Mouse (Mus musculus) embryonic facial prominence, embryonic 14.5 days (tissue): ENCODE measurements around the gene Tmem125. TPM values are rescaled to one million over a fixed set of nuclear protein-coding genes. Genes with fewer than 3 reads are reported as not detected.
A peak's percentile ranks its signal among the peaks of the same experiment; 100 is the strongest.
"Not testable (repeated sequence)": the region's sequence is repeated elsewhere in the genome, so short reads cannot be mapped to it uniquely, and the experiment has no call there.

Experiments used
- ATAC-seq: fragments of 200-750 bp; cut with Nextera tagmentation; 2 replicates; pipeline ENCODE4 v1.8.0; 2017; ENCODE audit warnings: low read depth, moderate number of reproducible peaks, moderate TSS enrichment
- DNase-seq: peaks from one replicate; pipeline ENCODE4 v3.0.0-alpha.2; 2015; ENCODE audit warnings: low spot score
- H3K27ac ChIP-seq: fragments of 300-500 bp; sonication (generic); replicated peaks from 2 replicates; pipeline ENCODE4 v1.5.1; 2014; ENCODE audit warnings: low read depth, mild to moderate bottlenecking, low read length, moderate library complexity
- H3K27me3 ChIP-seq: fragments of 300-500 bp; sonication (generic); replicated peaks from 2 replicates; pipeline ENCODE4 v1.6.1; 2014; ENCODE audit warnings: low read length; ENCODE audit not compliant: control insufficient read depth, insufficient read depth
- H3K36me3 ChIP-seq: fragments of 300-500 bp; sonication (generic); 2 replicates; pipeline ENCODE4 v1.6.1; 2014; ENCODE audit warnings: low read length, mixed read lengths; ENCODE audit not compliant: control insufficient read depth, insufficient read depth
- H3K4me1 ChIP-seq: fragments of 300-500 bp; sonication (generic); 2 replicates; pipeline ENCODE4 v1.6.1; 2014; ENCODE audit warnings: antibody characterized with exemption, low read length; ENCODE audit not compliant: control insufficient read depth, insufficient read depth
- H3K4me2 ChIP-seq: fragments of 300-500 bp; sonication (generic); 2 replicates; pipeline ENCODE4 v1.6.1; 2014; ENCODE audit warnings: low read depth, mild to moderate bottlenecking, low read length, moderate library complexity, mixed read lengths
- H3K4me3 ChIP-seq: fragments of 300-500 bp; sonication (generic); 2 replicates; pipeline ENCODE4 v1.5.1; 2014; ENCODE audit warnings: low read depth, mild to moderate bottlenecking, low read length
- H3K9ac ChIP-seq: fragments of 300-500 bp; sonication (generic); 2 replicates; pipeline ENCODE4 v1.6.1; 2014; ENCODE audit warnings: low read depth, mild to moderate bottlenecking, low read length, moderate library complexity, mixed read lengths
- H3K9me3 ChIP-seq: fragments of 300-500 bp; sonication (generic); 2 replicates; pipeline ENCODE4 v1.6.1; 2016; ENCODE audit warnings: low read length; ENCODE audit not compliant: control insufficient read depth
- WGBS: fragments of 180-500 bp; shearing (Covaris S2); extraction: QIAGEN DNeasy Blood & Tissue Kit; methylation state at CpG from one replicate; pipeline ENCODE4 v1.1.7; 2014; 5-methylcytosine and 5-hydroxymethylcytosine counted together
- polyA plus RNA-seq: library from polyadenylated mRNA; unstranded; fragments of >200 nt; fragmentation: Nextera tagmentation; extraction: Ambion mirVana; gene quantifications from 2 replicates; pipeline ENCODE4 v1.2.1, GENCODE M21; 2014

Tmem125 gene
- polyA plus RNA-seq, 1 experiment from 2014 or later: 5.8 TPM

DNA sequence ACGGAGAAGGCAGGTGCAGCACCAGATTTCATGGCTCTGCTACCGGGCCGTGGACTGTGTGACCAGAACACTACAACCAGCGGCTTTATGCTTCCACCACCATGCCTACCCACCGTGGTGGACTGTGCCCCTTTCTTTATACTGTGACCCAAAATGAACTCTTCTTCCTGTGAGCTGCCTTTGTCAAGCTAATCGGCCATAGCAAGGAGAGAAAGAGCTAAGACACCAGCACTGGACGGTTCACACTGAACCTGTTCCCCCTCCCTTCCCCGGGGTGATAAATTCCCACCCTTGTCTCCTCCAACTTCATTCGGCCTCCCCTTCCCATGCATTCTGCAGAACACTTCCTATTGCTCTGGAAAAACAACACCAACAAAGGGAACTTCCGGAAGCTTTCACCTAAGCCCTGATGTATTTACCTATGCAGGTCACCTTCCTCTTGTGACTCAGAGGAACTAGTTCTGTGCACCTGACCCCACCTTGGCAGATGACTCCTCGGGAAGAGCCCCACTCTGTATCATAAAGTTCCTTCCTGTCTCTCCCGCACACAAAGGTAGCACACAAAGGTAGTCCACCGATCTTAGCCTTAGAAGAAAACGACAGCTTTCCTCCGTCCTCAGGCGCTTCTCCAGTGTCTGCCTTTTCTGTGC is 26.2 kb downstream of the Tmem125 start:
- Histone ChIP-seq H3K9me3 (no peaks in the 10 kb centered on the region), H3K4me3 (no peak overlapping the region), H3K27ac (no peak overlapping the region), H3K9ac (no peak overlapping the region), H3K36me3 (no peaks in the 10 kb centered on the region), H3K27me3 (no peaks in the 10 kb centered on the region), H3K4me1 (0 out of 2 replicates have a peak, but pooled peaks cover 4% of the 10 kb centered on the region), H3K4me2 (no peak overlapping the region)
- ATAC-seq (no peak), DNase-seq (no peak)
- WGBS: 40% methylated on average over 16 of the region's 16 CpGs

DNA sequence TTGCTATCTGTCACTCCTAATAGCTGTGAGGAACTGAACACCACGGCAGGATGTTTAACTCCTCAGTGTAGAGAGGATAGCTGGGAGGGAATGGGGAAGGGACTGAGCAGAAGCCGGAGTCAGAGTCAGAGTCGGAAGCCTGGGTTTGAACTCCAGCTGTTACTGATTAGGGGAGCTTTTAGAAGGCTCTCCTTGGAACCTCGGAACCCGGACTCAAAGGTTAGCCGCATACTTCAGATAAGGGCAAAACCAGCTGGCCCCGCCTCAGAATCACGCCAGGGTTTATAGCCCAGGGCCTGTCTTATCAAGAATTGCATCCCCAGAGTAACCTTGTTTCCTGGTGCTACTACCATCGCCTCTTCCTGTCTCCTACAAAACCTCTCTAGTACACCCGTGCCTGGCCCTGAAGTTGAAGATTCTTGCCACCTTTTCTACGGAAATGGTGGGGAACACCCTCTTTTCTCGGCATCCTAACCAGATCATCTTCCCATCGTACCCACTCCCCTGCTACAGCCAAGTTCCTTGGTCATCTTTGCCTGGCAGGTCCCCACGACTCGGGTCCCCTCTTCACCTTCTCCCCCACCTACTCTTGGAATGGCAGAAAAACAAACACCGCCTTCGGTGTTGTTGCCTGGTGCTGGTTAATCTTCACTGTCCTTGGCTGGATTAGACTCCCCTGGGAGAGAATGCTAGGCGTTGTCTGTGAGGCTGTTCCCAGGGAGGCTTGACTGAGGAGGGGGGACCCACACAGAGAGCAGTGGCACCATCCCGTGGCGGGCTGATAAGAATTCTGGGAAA is 26.9 kb downstream of the Tmem125 start:
- DNase-seq (no peak), ATAC-seq (no peak)
- no peaks in the 10 kb centered on the region for H3K36me3 ChIP-seq
- H3K4me3 ChIP-seq: no peak overlapping the region
- no peak overlapping the region for H3K4me2 ChIP-seq
- H3K9me3 ChIP-seq: no peaks in the 10 kb centered on the region
- no peak overlapping the region for H3K27ac ChIP-seq
- H3K9ac ChIP-seq: no peak overlapping the region
- no peaks in the 10 kb centered on the region for H3K27me3 ChIP-seq
- 0 out of 2 replicates have a peak, but pooled peaks cover 4% of the 10 kb centered on the region for H3K4me1 ChIP-seq
- whole genome bisulfite sequencing: 12% methylated on average over 20 of the region's 20 CpGs

DNA sequence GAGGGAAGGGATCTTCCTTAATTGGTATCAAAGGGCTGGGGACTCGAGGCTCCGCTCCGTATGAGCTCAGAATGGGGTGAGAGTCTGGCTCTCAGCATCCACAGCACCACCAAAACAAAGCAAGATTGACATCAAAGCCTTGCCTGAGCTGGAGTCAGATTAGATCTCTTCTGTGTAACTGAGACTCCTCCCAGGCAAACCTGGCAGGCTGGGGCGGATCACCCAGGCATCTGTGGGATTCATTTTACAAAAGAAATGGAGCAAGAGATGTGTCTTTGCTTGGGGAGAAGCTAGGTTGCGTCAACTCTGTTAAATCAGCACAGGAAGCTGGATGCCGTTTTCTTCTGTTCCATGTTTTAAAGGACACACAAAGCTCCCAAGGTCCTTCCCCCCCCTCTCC is 34.8 kb downstream of the Tmem125 start:
- Histone ChIP-seq H3K9ac (no peak overlapping the region), H3K9me3 (no peaks in the 10 kb centered on the region), H3K4me2 (no peak overlapping the region), H3K4me3 (no peak overlapping the region), H3K36me3 (no peaks in the 10 kb centered on the region), H3K4me1 (no peaks in the 10 kb centered on the region), H3K27me3 (no peaks in the 10 kb centered on the region), H3K27ac (no peak overlapping the region)
- DNase-seq (peak; percentile 74), ATAC-seq (peak; percentile 65; the same call in 1 of the 2 replicates)
- WGBS: 12% methylated on average over 6 of the region's 6 CpGs

DNA sequence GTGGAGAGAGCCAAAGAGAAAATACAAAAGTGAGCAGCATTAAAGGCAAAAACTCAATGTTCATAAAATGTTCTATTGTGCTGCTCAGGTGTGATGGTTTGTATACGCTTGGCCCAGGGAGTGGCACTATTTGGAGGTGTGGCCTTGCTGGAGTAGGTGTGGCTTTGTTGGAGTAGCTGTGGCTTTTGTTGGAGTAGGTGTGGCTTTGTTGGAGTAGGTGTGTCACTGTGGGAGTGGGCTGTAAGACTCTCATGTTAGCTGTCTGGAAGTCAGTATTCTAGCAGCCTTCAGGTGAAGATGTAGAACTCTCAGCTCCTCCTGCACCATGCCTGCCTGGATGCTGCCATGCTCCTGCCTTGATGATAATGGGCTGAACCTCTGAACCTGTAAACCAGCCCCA is 36.7 kb downstream of the Tmem125 start:
- H3K36me3 ChIP-seq, H3K9me3 ChIP-seq, H3K4me1 ChIP-seq, H3K4me2 ChIP-seq, H3K9ac ChIP-seq, H3K27ac ChIP-seq, DNase-seq, H3K27me3 ChIP-seq, H3K4me3 ChIP-seq, ATAC-seq: not testable (repeated sequence)
- WGBS: 100% methylated on average over 1 of the region's 1 CpGs

DNA sequence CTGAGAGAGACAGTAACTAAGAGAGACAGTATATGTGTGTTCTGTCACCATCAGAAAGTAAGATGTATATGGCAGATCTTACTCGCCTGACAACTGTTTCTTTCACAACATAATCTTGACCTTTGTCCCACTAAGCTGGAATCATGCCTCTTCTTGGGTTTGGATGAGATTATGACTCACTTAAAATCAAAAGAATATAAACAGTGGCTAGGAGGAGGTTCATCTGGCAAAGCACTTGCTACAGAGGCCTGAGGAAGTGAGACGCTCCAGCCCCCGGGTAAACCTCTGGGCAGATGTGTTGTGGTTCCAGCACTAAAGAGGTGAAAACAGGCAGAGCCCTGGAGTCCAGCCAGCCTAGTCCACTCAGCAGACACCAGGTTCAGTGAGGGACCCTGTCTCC is 38.3 kb downstream of the Tmem125 start:
- ATAC-seq: no peak
- no peaks in the 10 kb centered on the region for H3K36me3 ChIP-seq
- 50% methylated on average over 3 of the region's 3 CpGs for WGBS
- H3K27me3 ChIP-seq: no peaks in the 10 kb centered on the region
- no peak overlapping the region for H3K27ac ChIP-seq
- H3K4me3 ChIP-seq: no peak overlapping the region
- DNase-seq: no peak
- no peak overlapping the region for H3K4me2 ChIP-seq
- no peak overlapping the region for H3K9ac ChIP-seq
- H3K4me1 ChIP-seq: no peaks in the 10 kb centered on the region
- no peaks in the 10 kb centered on the region for H3K9me3 ChIP-seq

DNA sequence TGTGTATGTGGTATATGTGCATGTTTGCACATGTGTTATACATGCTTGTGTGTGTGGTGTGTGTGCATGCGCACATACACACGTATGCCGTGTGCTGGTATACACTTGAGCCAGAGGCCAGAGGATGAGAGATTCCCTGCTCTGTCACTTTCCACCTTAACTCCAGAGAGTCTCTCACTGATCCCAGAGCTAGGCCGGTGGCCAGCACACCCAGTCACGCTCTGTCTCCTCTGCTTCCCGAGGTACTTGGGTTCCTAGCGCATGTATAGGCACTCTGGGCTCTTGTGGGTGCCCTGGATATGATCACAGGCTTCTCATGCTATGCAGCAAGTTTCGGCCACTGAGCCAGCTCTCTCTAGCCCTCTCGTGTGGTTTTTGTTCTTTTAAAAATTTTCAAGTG is 43.1 kb downstream of the Tmem125 start:
- 73% methylated on average over 9 of the region's 9 CpGs for WGBS
- no peaks in the 10 kb centered on the region for H3K27me3 ChIP-seq
- no peaks in the 10 kb centered on the region for H3K36me3 ChIP-seq
- no peak overlapping the region for H3K9ac ChIP-seq
- ATAC-seq (no peak), DNase-seq (no peak)
- H3K4me3 ChIP-seq: no peak overlapping the region
- H3K4me1 ChIP-seq: no peaks in the 10 kb centered on the region
- no peak overlapping the region for H3K27ac ChIP-seq
- no peak overlapping the region for H3K4me2 ChIP-seq
- no peaks in the 10 kb centered on the region for H3K9me3 ChIP-seq

DNA sequence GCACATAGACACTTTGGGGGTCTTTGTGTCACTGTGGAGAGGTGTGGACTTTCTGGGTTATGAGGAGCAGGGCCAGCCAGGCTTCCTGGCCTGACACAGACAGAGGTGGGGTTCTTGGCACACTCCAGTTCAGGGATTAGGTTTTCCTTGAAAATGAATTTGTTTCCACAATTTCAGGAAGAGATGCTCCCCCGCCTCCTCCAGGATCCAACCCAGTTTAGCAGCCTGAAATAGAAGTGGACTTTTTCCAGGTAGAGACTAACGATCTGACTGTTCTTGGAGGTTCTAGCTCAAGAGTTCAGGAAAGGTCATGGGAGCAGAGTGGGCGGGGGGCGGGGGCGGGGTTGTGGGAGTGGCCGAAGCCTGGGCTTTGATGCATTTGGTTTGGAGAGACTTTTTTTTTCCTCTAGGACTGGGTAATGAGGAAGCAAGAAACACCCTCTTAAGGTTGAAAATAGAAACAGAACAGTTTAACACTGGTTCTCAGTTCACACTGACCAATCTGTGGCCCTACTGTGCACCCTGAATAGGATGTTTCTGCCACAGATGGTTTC is 43.6 kb downstream of the Tmem125 start:
- 50% methylated on average over 6 of the region's 6 CpGs for WGBS

More for the DNA sequence above, 43.6 kb downstream of the Tmem125 start:
- DNase-seq (no peak), ATAC-seq (no peak)
- no peaks in the 10 kb centered on the region for H3K9me3 ChIP-seq
- no peak overlapping the region for H3K4me3 ChIP-seq
- no peaks in the 10 kb centered on the region for H3K4me1 ChIP-seq
- no peak overlapping the region for H3K27ac ChIP-seq
- H3K4me2 ChIP-seq: no peak overlapping the region
- H3K27me3 ChIP-seq: no peaks in the 10 kb centered on the region
- H3K9ac ChIP-seq: no peak overlapping the region
- H3K36me3 ChIP-seq: no peaks in the 10 kb centered on the region
